Mouse (Mus musculus) neural tube, embryonic 12.5 days (tissue): ENCODE results near the gene Hist1h4c. TPM values are rescaled to one million over a fixed set of nuclear protein-coding genes. Genes with fewer than 3 reads are reported as not detected.
"Not testable (repeated sequence)": the region's sequence is repeated elsewhere in the genome, so short reads cannot be mapped to it uniquely, and the experiment has no call there.

Experiments
- ATAC-seq: fragments of 200-750 bp; cut with Nextera tagmentation; 2 replicates; pipeline ENCODE4 v1.8.0; 2017; ENCODE audit warnings: low read depth, mild to moderate bottlenecking, moderate TSS enrichment, moderate library complexity; ENCODE audit not compliant: low FRiP score
- H3K27ac ChIP-seq: fragments of 300-500 bp; sonication (generic); 2 replicates; pipeline ENCODE4 v1.5.1; 2016
- H3K27me3 ChIP-seq: fragments of 300-500 bp; sonication (generic); replicated peaks from 2 replicates; pipeline ENCODE4 v1.6.1; 2016; ENCODE audit warnings: mild to moderate bottlenecking
- H3K36me3 ChIP-seq: fragments of 300-500 bp; sonication (generic); 2 replicates; pipeline ENCODE4 v1.6.1; 2016; ENCODE audit warnings: mild to moderate bottlenecking
- H3K4me1 ChIP-seq: fragments of 300-500 bp; sonication (generic); 2 replicates; pipeline ENCODE4 v1.6.1; 2016
- H3K4me2 ChIP-seq: fragments of 300-500 bp; sonication (generic); replicated peaks from 2 replicates; pipeline ENCODE4 v1.6.1; 2016; ENCODE audit warnings: mild to moderate bottlenecking
- H3K4me3 ChIP-seq: fragments of 300-500 bp; sonication (generic); 2 replicates; pipeline ENCODE4 v1.5.1; 2016
- H3K9ac ChIP-seq: fragments of 300-500 bp; sonication (generic); 2 replicates; pipeline ENCODE4 v1.6.1; 2016; ENCODE audit warnings: mild to moderate bottlenecking
- H3K9me3 ChIP-seq: fragments of 300-500 bp; sonication (generic); 2 replicates; pipeline ENCODE4 v1.6.1; 2016; ENCODE audit warnings: mild to moderate bottlenecking
- WGBS: fragments of 180-500 bp; shearing (Covaris S2); methylation state at CpG from one replicate; pipeline ENCODE4 v1.1.7; 2016; 5-methylcytosine and 5-hydroxymethylcytosine counted together
- polyA plus RNA-seq: library from polyadenylated mRNA; unstranded; fragments of >200 nt; fragmentation: Nextera tagmentation; extraction: Ambion mirVana; gene quantifications from 2 replicates; pipeline ENCODE4 v1.2.1, GENCODE M21; 2016

The Hist1h4c gene
- polyA plus RNA-seq, 1 experiment from 2014 or later = 5.1 TPM

GRCm38 (mm10) chr13:23724239-23724638 is 26.0 kb upstream of the Hist1h4c start:
- no peaks in the 10 kb centered on the region for H3K4me1 ChIP-seq
- H3K4me3 ChIP-seq = no peak overlapping the region
- no peak for ATAC-seq
- H3K9ac ChIP-seq = no peak overlapping the region
- H3K4me2 ChIP-seq = no peak overlapping the region
- no peak overlapping the region for H3K27ac ChIP-seq
- 89% methylated on average over 4 of the region's 4 CpGs for WGBS
- H3K9me3 ChIP-seq = no peaks in the 10 kb centered on the region
- no peaks in the 10 kb centered on the region for H3K27me3 ChIP-seq
- no peaks in the 10 kb centered on the region for H3K36me3 ChIP-seq

DNA sequence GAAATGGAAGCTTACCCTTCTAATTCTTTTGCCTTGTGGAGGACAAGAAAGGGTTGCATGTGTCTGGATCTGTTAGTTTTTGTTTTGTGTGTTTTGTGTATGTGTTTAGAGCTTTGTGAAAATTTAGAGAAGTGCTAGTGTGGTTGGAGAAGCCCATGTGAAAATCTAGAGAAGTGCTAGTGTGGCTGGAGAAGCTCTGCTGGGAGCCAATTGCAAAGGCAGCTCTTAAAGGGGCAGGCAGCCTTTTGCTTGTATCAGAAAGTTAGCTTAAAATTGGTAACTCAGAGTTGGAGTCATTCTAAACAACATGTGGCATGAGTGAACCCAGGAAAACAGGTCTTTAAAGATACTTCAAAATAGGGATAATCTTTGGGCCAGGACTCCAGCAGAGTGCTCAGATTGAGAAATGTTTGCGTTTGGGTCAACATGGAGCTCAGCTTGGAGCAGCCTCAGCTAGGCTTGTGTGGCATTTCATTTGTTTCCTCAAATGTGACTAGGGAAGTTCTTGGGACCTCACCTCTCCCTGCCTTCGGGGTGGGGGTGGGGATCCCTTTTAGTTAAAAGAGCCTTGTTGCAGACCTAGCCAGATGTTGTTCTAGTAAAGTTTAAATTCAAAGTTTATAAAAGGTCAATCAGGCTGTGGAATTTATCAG is 19.5 kb upstream of the Hist1h4c start:
- not testable (repeated sequence) for H3K9me3 ChIP-seq, ATAC-seq, H3K36me3 ChIP-seq, H3K27ac ChIP-seq, H3K4me3 ChIP-seq, H3K4me2 ChIP-seq, H3K9ac ChIP-seq, H3K27me3 ChIP-seq, H3K4me1 ChIP-seq
- 19% methylated on average over 2 of the region's 2 CpGs for WGBS

- no peak for ATAC-seq
- Histone ChIP-seq H3K4me3 (no peak overlapping the region), H3K4me2 (no peak overlapping the region), H3K9ac (no peak overlapping the region), H3K27me3 (no peaks in the 10 kb centered on the region), H3K36me3 (no peaks in the 10 kb centered on the region), H3K4me1 (no peaks in the 10 kb centered on the region), H3K9me3 (no peaks in the 10 kb centered on the region), H3K27ac (no peak overlapping the region)
- WGBS = 62% methylated on average over 11 of the region's 11 CpGs
Measured at GRCm38 (mm10) chr13:23717176-23717575, 18.9 kb upstream of the Hist1h4c start.

GRCm38 (mm10) chr13:23716261-23717042 is 18.2 kb upstream of the Hist1h4c start:
- 88% methylated on average over 5 of the region's 5 CpGs for WGBS
- Histone ChIP-seq H3K4me2 (no peak overlapping the region), H3K4me1 (no peaks in the 10 kb centered on the region), H3K9me3 (no peaks in the 10 kb centered on the region), H3K36me3 (no peaks in the 10 kb centered on the region), H3K9ac (no peak overlapping the region), H3K27me3 (no peaks in the 10 kb centered on the region), H3K27ac (no peak overlapping the region), H3K4me3 (no peak overlapping the region)
- ATAC-seq = no peak

DNA sequence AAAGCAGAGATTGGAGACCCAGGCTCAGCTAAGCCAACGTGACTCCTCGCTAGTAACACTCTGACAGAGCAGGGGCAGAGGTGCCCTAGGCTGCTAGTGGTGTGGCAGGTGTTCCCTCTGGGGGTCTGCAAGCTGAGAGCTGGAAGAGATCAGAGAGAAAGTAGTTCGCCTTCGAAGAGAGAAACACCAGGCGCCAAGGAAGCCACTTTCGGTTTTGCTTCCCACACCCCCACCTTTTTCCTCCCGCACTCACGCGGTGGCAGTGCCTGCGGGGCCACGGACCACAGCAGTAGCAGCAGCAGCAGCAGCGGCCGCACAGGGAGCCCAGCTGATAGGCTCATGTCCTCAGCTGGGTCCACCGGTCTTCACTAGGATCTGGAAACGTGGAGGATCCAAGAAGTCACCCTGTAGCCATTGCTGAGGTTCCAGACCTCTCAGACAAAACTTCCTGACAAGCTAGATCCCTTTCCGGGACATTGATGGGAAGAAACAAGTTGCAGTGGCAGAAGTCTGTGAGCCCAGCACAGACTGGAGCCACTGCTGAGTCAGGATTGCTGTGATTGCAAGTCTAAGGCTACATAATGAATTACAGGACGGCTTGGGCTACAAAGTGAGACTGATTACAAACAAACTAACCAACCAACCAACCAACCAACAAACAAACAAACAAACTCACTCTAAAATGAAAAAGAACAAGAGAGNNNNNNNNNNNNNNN is 12.3 kb upstream of the Hist1h4c start, which contains the start of gene Hfe:
Gene Hfe (minus strand): TSS at position 481 of the 716 bp plus-strand sequence.
- WGBS = 3% methylated on average over 17 of the region's 17 CpGs

DNA sequence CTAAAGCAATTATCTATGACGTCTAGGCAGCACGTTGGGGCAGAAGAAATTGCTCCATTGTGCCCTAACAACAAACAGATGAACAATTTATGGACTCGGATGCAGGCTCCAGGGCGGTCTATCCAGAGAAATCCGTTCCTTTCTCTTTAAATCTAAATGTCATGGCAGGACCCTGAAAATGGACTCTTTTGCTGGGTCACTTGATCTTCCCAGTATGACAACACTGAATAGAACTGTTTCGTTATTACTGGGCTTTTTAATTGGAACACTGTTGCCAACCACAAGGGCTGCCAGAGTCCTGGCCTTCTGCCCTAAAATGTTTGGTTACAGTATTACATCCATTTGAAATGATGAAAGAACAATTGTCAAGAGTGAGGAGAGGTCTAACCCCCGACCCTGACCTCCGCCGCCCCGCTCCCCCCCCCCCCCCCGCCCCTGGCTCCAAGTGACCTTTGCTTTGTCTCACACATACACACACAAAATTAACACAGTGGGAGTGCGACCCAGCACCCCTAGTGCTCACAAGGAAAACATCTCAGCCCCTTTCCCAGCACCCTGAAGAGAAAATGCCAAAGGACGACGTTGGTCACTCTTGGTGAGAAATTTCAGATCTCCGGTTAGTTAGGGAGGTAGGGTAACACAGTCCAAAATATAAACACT is 11.6 kb upstream of the Hist1h4c start:
- ATAC-seq = peak; percentile 9; the same call in 1 of the 2 replicates
- H3K27ac ChIP-seq = no peak overlapping the region
- H3K27me3 ChIP-seq = no peaks in the 10 kb centered on the region
- WGBS = 14% methylated on average over 15 of the region's 15 CpGs
- no peaks in the 10 kb centered on the region for H3K36me3 ChIP-seq
- peaks cover 11% of the 10 kb centered on the region; the same call in 1 of the 2 replicates for H3K4me1 ChIP-seq
- H3K9me3 ChIP-seq = no peaks in the 10 kb centered on the region
- H3K4me3 ChIP-seq = peak overlapping the region; percentile 29
- H3K9ac ChIP-seq = peak overlapping the region; percentile 52
- H3K4me2 ChIP-seq = peak overlapping the region; percentile 67

More for the DNA sequence above, 12.3 kb upstream of the Hist1h4c start, which contains the start of gene Hfe:
- Histone ChIP-seq H3K9ac (peak within 1 kb of the TSS; percentile 52), H3K4me3 (peak within 1 kb of the TSS; percentile 29), H3K4me2 (peak within 1 kb of the TSS; percentile 67), H3K4me1 (peaks cover 11% of the 10 kb centered on the region; the same call in 1 of the 2 replicates), H3K9me3 (no peaks in the 10 kb centered on the region), H3K27me3 (no peaks in the 10 kb centered on the region), H3K27ac (no peak within 1 kb of the TSS), H3K36me3 (no peaks in the 10 kb centered on the region)
- ATAC-seq = peak; percentile 63; the same call in 1 of the 2 replicates

DNA sequence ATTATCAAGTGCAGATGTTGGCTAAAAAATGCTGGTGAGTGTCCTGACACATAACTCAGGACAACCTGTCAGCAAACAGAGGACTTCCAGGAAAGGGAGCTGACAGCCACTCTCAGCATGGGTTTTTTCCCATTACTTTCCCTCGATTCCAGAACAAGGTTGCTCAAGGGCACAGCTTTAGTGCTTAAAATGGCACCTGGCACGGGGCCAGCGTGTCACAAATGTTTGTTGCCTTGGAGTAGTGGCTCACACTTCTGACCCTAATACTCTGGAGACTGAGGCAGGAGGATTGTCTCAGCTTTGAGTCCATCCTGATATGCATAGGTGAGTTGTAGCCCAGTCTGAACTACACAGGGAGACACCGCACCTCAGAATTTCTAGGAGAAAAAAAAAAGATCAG is 10.4 kb upstream of the Hist1h4c start:
- no peaks in the 10 kb centered on the region for H3K27me3 ChIP-seq
- 79% methylated on average over 4 of the region's 4 CpGs for WGBS
- no peak overlapping the region for H3K4me3 ChIP-seq
- no peaks in the 10 kb centered on the region for H3K36me3 ChIP-seq
- no peak for ATAC-seq
- no peak overlapping the region for H3K27ac ChIP-seq
- H3K4me2 ChIP-seq = no peak overlapping the region
- no peaks in the 10 kb centered on the region for H3K9me3 ChIP-seq
- H3K9ac ChIP-seq = no peak overlapping the region
- H3K4me1 ChIP-seq = peaks cover 11% of the 10 kb centered on the region; the same call in 1 of the 2 replicates

- Histone ChIP-seq H3K9me3 (no peaks in the 10 kb centered on the region), H3K27ac (no peak overlapping the region), H3K27me3 (no peaks in the 10 kb centered on the region), H3K4me1 (peaks cover 11% of the 10 kb centered on the region; the same call in 1 of the 2 replicates), H3K4me2 (no peak overlapping the region), H3K36me3 (no peaks in the 10 kb centered on the region), H3K9ac (no peak overlapping the region), H3K4me3 (no peak overlapping the region)
- ATAC-seq = no peak
- 79% methylated on average over 4 of the region's 4 CpGs for WGBS
Measured at GRCm38 (mm10) chr13:23708041-23708440, 9.8 kb upstream of the Hist1h4c start.

DNA sequence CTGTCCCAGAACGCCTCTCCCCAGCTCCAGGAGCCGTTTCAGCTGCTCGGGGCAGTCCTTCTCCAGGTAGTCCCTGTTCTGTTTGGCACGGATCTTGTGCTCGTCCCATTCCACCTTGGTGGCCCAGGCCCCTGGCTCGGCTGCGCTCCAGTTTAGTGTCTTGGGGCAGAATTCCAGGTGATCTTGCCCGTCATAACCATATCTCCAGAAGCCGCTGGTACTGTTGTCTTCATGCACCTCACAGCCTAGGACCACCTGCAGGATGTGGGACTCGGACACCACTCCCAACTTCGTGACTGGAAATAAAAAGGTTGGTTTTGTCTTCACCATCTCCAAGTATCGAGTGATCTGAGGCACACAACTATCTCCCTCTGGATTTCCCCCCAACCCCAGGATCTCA is 8.5 kb upstream of the Hist1h4c start:
- Histone ChIP-seq H3K27me3 (no peaks in the 10 kb centered on the region), H3K9ac (no peak overlapping the region), H3K9me3 (no peaks in the 10 kb centered on the region), H3K36me3 (no peaks in the 10 kb centered on the region), H3K4me2 (no peak overlapping the region), H3K4me3 (no peak overlapping the region), H3K27ac (no peak overlapping the region), H3K4me1 (peaks cover 11% of the 10 kb centered on the region; the same call in 1 of the 2 replicates)
- 94% methylated on average over 12 of the region's 12 CpGs for WGBS
- no peak for ATAC-seq

DNA sequence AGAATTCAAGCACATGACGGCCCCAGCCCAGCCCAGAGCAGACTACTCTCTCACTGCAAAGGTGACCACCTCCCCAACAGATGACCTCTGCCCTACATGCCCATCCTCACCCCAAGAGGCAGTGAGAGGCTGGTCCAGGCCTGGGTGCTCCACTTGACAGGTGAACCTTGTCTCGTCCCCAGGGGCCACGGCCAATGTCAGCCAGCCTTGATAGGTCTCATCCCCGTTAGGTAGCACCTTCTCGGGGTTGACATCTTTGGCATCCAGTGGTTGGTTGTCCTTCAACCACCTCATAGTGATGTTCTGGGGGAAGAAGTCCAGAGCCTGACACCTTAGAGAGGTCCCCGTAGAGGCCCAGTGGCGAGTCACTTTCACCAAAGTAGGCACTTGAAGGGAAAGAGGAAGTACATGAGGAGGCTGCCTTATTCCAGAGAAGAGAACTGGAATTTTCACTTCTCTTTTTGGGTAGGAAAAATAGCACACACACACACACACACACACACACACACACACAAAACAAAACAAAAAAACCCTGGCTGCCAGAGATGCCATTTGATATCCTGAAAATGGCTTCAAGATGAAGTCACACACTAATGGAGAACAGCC is 7.6 kb upstream of the Hist1h4c start:
- no peak overlapping the region for H3K4me2 ChIP-seq
- no peak overlapping the region for H3K27ac ChIP-seq
- no peaks in the 10 kb centered on the region for H3K9me3 ChIP-seq
- 88% methylated on average over 7 of the region's 7 CpGs for WGBS
- no peak for ATAC-seq
- H3K9ac ChIP-seq = no peak overlapping the region
- H3K27me3 ChIP-seq = no peaks in the 10 kb centered on the region
- peaks cover 11% of the 10 kb centered on the region; the same call in 1 of the 2 replicates for H3K4me1 ChIP-seq
- H3K4me3 ChIP-seq = no peak overlapping the region
- no peaks in the 10 kb centered on the region for H3K36me3 ChIP-seq

GRCm38 (mm10) chr13:23702801-23703200 is 4.5 kb upstream of the Hist1h4c start:
- H3K9me3 ChIP-seq, H3K4me2 ChIP-seq, H3K4me3 ChIP-seq, H3K27me3 ChIP-seq, H3K4me1 ChIP-seq, H3K9ac ChIP-seq, ATAC-seq, H3K36me3 ChIP-seq, H3K27ac ChIP-seq: not testable (repeated sequence)
- 92% methylated on average over 2 of the region's 2 CpGs for WGBS
